In the genomic region with DNA sequence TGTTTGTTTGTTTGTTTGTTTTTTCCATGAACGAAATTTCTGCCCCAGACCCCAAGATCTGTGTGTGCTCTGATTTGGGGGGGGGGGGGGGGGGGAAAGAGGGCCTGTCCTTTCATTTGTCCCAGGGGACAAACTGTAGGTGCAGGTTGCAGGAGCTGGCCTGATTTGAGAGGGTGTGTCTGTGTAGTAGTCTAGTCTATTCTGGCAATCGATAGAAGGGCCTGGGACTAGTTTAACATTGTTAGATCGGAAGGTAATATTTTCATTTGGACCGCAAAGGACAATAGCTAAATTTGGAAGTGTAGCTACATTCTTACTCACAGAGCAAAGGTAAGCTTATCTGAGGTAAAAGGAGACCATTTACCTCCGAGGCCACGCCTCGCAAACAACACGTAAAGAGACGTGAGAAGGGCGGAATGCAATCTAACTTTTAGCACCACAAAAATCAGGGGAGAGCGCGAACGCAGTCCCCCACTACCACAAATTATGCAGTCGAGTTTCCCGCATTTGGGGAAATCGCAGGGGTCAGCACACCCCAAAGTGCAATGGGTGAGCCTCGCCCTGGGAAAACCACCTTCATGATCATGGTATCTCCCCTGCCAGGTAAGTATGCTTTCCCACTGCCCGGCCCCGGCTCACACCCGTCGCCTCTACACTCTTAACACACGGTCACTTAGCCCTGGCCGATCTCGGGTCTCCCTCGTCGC, we compare ENCODE assay signal across 8 mouse cellular contexts.
ATAC-seq lines count a peak whose summit lies in the region.
"Not testable (repeated sequence)": the region's sequence is repeated elsewhere in the genome, so short reads cannot be mapped to it uniquely, and the experiment has no call there.

No protein-coding gene starts in this region.

- not testable (repeated sequence) for H3K4me3 ChIP-seq in embryonic facial prominence, embryonic 12.5 days; forebrain, embryonic 15.5 days; hindbrain, embryonic 12.5 days; kidney, embryonic 15.5 days (replicated peaks); liver, embryonic 12.5 days; lung, embryonic 16.5 days (ENCODE audit: low read length); midbrain, embryonic 15.5 days; stomach, embryonic 14.5 days (ENCODE audit: low read depth, low read length)

- peak; percentile 74; the same call in 1 of the 2 replicates for ATAC-seq in embryonic facial prominence, embryonic 12.5 days (ENCODE audit: insufficient number of reproducible peaks, insufficient read depth, low FRiP score, low TSS enrichment)
- ATAC-seq in forebrain, embryonic 15.5 days (replicated peaks), result 0 out of 2 replicates have a peak, but pooled peaks have one; percentile 26
- peak; percentile 68 for ATAC-seq in hindbrain, embryonic 12.5 days (ENCODE audit: low FRiP score)
- ATAC-seq in kidney, embryonic 15.5 days (replicated peaks; ENCODE audit: low FRiP score), result peak; percentile 83
- peak; percentile 88 for ATAC-seq in liver, embryonic 12.5 days
- peak; percentile 84 for ATAC-seq in lung, embryonic 16.5 days (ENCODE audit: low read depth)
- ATAC-seq in midbrain, embryonic 15.5 days (replicated peaks), result peak; percentile 76
- ATAC-seq in stomach, embryonic 14.5 days (ENCODE audit: insufficient number of reproducible peaks, insufficient read depth, low FRiP score, low read depth), result peak; percentile 84

- not testable (repeated sequence) for H3K4me1 ChIP-seq in embryonic facial prominence, embryonic 12.5 days; forebrain, embryonic 15.5 days; hindbrain, embryonic 12.5 days; kidney, embryonic 15.5 days; liver, embryonic 12.5 days; lung, embryonic 16.5 days (replicated peaks; ENCODE audit: control insufficient read depth, insufficient read depth, low read length); midbrain, embryonic 15.5 days; stomach, embryonic 14.5 days (ENCODE audit: control insufficient read depth, insufficient read depth, low read length)

- peaks cover 19% of the 10 kb centered on the region for H3K27me3 ChIP-seq in embryonic facial prominence, embryonic 12.5 days
- peaks cover 19% of the 10 kb centered on the region for H3K27me3 ChIP-seq in forebrain, embryonic 15.5 days
- H3K27me3 ChIP-seq in hindbrain, embryonic 12.5 days, result peaks cover 21% of the 10 kb centered on the region
- H3K27me3 ChIP-seq in kidney, embryonic 15.5 days, result peaks cover 29% of the 10 kb centered on the region
- peaks cover 24% of the 10 kb centered on the region for H3K27me3 ChIP-seq in liver, embryonic 12.5 days (replicated peaks)
- peaks cover 13% of the 10 kb centered on the region; the same call in 1 of the 2 replicates for H3K27me3 ChIP-seq in lung, embryonic 16.5 days (ENCODE audit: control insufficient read depth, insufficient read depth, low read depth, low read length)
- peaks cover 19% of the 10 kb centered on the region for H3K27me3 ChIP-seq in midbrain, embryonic 15.5 days (replicated peaks)
- H3K27me3 ChIP-seq in stomach, embryonic 14.5 days (ENCODE audit: control insufficient read depth, insufficient read depth, low read length), result not testable (repeated sequence)

- not testable (repeated sequence) for H3K36me3 ChIP-seq in embryonic facial prominence, embryonic 12.5 days; forebrain, embryonic 15.5 days; hindbrain, embryonic 12.5 days; kidney, embryonic 15.5 days; liver, embryonic 12.5 days; lung, embryonic 16.5 days (ENCODE audit: control insufficient read depth, insufficient read depth, low read length); midbrain, embryonic 15.5 days (replicated peaks); stomach, embryonic 14.5 days (ENCODE audit: control insufficient read depth, insufficient read depth, low read length)

- not testable (repeated sequence) for H3K9me3 ChIP-seq in embryonic facial prominence, embryonic 12.5 days; forebrain, embryonic 15.5 days; hindbrain, embryonic 12.5 days (replicated peaks); kidney, embryonic 15.5 days (replicated peaks); liver, embryonic 12.5 days (replicated peaks); lung, embryonic 16.5 days (ENCODE audit: control insufficient read depth, low read length); midbrain, embryonic 15.5 days; stomach, embryonic 14.5 days (ENCODE audit: control insufficient read depth, low read depth, low read length)

- no CpG with 5 or more reads among the region's 26 CpGs for WGBS in embryonic facial prominence, embryonic 12.5 days
- no CpG with 5 or more reads among the region's 26 CpGs for WGBS in forebrain, embryonic 15.5 days
- no CpG with 5 or more reads among the region's 26 CpGs for WGBS in hindbrain, embryonic 12.5 days
- WGBS in kidney, embryonic 15.5 days, result no CpG with 5 or more reads among the region's 26 CpGs
- WGBS in liver, embryonic 12.5 days (ENCODE audit: insufficient replicate concordance), result no CpG with 5 or more reads among the region's 26 CpGs
- no CpG with 5 or more reads among the region's 26 CpGs for WGBS in lung, embryonic 16.5 days
- WGBS in midbrain, embryonic 15.5 days, result no CpG with 5 or more reads among the region's 26 CpGs
- whole genome bisulfite sequencing in stomach, embryonic 14.5 days, result no CpG with 5 or more reads among the region's 26 CpGs

- H3K27ac ChIP-seq in embryonic facial prominence, embryonic 12.5 days; forebrain, embryonic 15.5 days (replicated peaks); hindbrain, embryonic 12.5 days; kidney, embryonic 15.5 days; liver, embryonic 12.5 days; lung, embryonic 16.5 days (ENCODE audit: low read length); midbrain, embryonic 15.5 days; stomach, embryonic 14.5 days (ENCODE audit: low read length): not testable (repeated sequence)

- H3K4me2 ChIP-seq in embryonic facial prominence, embryonic 12.5 days (replicated peaks); forebrain, embryonic 15.5 days (replicated peaks); hindbrain, embryonic 12.5 days (replicated peaks); kidney, embryonic 15.5 days; liver, embryonic 12.5 days; lung, embryonic 16.5 days (ENCODE audit: low read depth, low read length); midbrain, embryonic 15.5 days; stomach, embryonic 14.5 days (replicated peaks; ENCODE audit: low read depth, low read length): not testable (repeated sequence)

- H3K9ac ChIP-seq in embryonic facial prominence, embryonic 12.5 days; forebrain, embryonic 15.5 days (replicated peaks); hindbrain, embryonic 12.5 days; kidney, embryonic 15.5 days; liver, embryonic 12.5 days; lung, embryonic 16.5 days (ENCODE audit: low read length); midbrain, embryonic 15.5 days; stomach, embryonic 14.5 days (replicated peaks; ENCODE audit: low read depth, low read length): not testable (repeated sequence)

Comparison
In these comparisons a context has a peak if more than half of its experiments do, and no peak if none do; other contexts are left out.
1. ATAC-seq: peak in every context shown above with its lines; median percentile 88 in liver, embryonic 12.5 days; 84 in lung, embryonic 16.5 days; 84 in stomach, embryonic 14.5 days; 83 in kidney, embryonic 15.5 days; 76 in midbrain, embryonic 15.5 days; 74 in embryonic facial prominence, embryonic 12.5 days; 68 in hindbrain, embryonic 12.5 days; 26 in forebrain, embryonic 15.5 days.